Mouse (Mus musculus): Measurements from ENCODE around the gene Vps45. TPM values are rescaled to one million over a fixed set of nuclear protein-coding genes. Genes with fewer than 3 reads are reported as not detected.

Gene Vps45
- total and polyA plus RNA-seq, 2 experiments from 2014 or later: 29.5 to 61.1 TPM

GRCm38 (mm10) chr3:95950763-95951551 is 107.3 kb downstream of the Vps45 start:
- WGBS: 1% methylated on average over 49 of the region's 49 CpGs
- H3K36me3 ChIP-seq (ENCODE audit: insufficient read depth, low read length): 0 out of 2 replicates have a peak, but pooled peaks cover 1% of the 10 kb centered on the region
- no peaks in the 10 kb centered on the region for H3K4me1 ChIP-seq (ENCODE audit: insufficient read depth, low read length)
- H3K9me3 ChIP-seq (ENCODE audit: low read length): no peaks in the 10 kb centered on the region
- DNase-seq (ENCODE audit: low spot score) (peak; percentile 96), ATAC-seq (ENCODE audit: low FRiP score) (peak; percentile 97)
- no peaks in the 10 kb centered on the region for H3K27me3 ChIP-seq (ENCODE audit: insufficient read depth, low read length)
- H3K4me3 ChIP-seq (ENCODE audit: low read depth, low read length): peak overlapping the region; percentile 48
- peak overlapping the region; percentile 97 for H3K27ac ChIP-seq (ENCODE audit: low read depth, low read length)
- TF ChIP-seq CTCF (IDR thresholded peaks at IDR 0.05): no peak
- H3K9ac ChIP-seq (replicated peaks; ENCODE audit: low read length, poor library complexity, severe bottlenecking): peak overlapping the region; percentile 77
- H3K4me2 ChIP-seq (ENCODE audit: low read depth, low read length, poor library complexity, severe bottlenecking): peak overlapping the region; percentile 50

Other genes with a start within 250 kb of the Vps45 start
- gene Rprd2, start 239.6 kb downstream of the Vps45 start, total RNA-seq (2014; rRNA removed): 28.8 and 30.6 TPM in 2 replicates
- gene Rprd2, start 239.6 kb downstream of the Vps45 start, polyA plus RNA-seq (2015; fragmentation: Nextera tagmentation; extraction: Ambion mirVana): 20.1 and 23.6 TPM in 2 replicates
- 9.3 and 11.0 TPM in 2 replicates for gene Prpf3, start 202.6 kb downstream of the Vps45 start, total RNA-seq (2014; rRNA removed)
- 24.0 and 26.9 TPM in 2 replicates for gene Prpf3, start 202.6 kb downstream of the Vps45 start, polyA plus RNA-seq (2015; fragmentation: Nextera tagmentation; extraction: Ambion mirVana)
- 82.9 and 88.3 TPM in 2 replicates for gene Mrps21, start 186.9 kb downstream of the Vps45 start, total RNA-seq (2014; rRNA removed)
- gene Mrps21, start 186.9 kb downstream of the Vps45 start, polyA plus RNA-seq (2015; fragmentation: Nextera tagmentation; extraction: Ambion mirVana): 241 TPM in 2 replicates
- 4.2 and 5.2 TPM in 2 replicates for gene Ciart, start 176.2 kb downstream of the Vps45 start, total RNA-seq (2014; rRNA removed)
- 9.3 and 12.6 TPM in 2 replicates for gene Ciart, start 176.2 kb downstream of the Vps45 start, polyA plus RNA-seq (2015; fragmentation: Nextera tagmentation; extraction: Ambion mirVana)
- 6.5 and 27.7 TPM in 2 replicates for gene BC028528, start 166.5 kb downstream of the Vps45 start, total RNA-seq (2014; rRNA removed)
- gene BC028528, start 166.5 kb downstream of the Vps45 start, polyA plus RNA-seq (2015; fragmentation: Nextera tagmentation; extraction: Ambion mirVana): 14.6 and 18.8 TPM in 2 replicates
- gene Aph1a, start 164.5 kb downstream of the Vps45 start, total RNA-seq (2014; rRNA removed): 67.5 and 71.6 TPM in 2 replicates
- gene Aph1a, start 164.5 kb downstream of the Vps45 start, polyA plus RNA-seq (2015; fragmentation: Nextera tagmentation; extraction: Ambion mirVana): 39.0 and 45.2 TPM in 2 replicates
- 5.1 and 8.0 TPM in 2 replicates for gene Car14, start 153.8 kb downstream of the Vps45 start, total RNA-seq (2014; rRNA removed)
- 6.8 and 7.5 TPM in 2 replicates for gene Car14, start 153.8 kb downstream of the Vps45 start, polyA plus RNA-seq (2015; fragmentation: Nextera tagmentation; extraction: Ambion mirVana)
- gene Anp32e, start 129.2 kb downstream of the Vps45 start, total RNA-seq (2014; rRNA removed): 24.7 and 27.5 TPM in 2 replicates
- gene Anp32e, start 129.2 kb downstream of the Vps45 start, polyA plus RNA-seq (2015; fragmentation: Nextera tagmentation; extraction: Ambion mirVana): 70.9 and 86.9 TPM in 2 replicates
- gene Plekho1, start 62.5 kb downstream of the Vps45 start, total RNA-seq (2014; rRNA removed): 52.5 and 62.7 TPM in 2 replicates
- 37.3 and 41.2 TPM in 2 replicates for gene Plekho1, start 62.5 kb downstream of the Vps45 start, polyA plus RNA-seq (2015; fragmentation: Nextera tagmentation; extraction: Ambion mirVana)
- gene Otud7b, start 46.1 kb upstream of the Vps45 start, total RNA-seq (2014; rRNA removed): 14.3 and 16.3 TPM in 2 replicates
- 5.7 and 7.5 TPM in 2 replicates for gene Otud7b, start 46.1 kb upstream of the Vps45 start, polyA plus RNA-seq (2015; fragmentation: Nextera tagmentation; extraction: Ambion mirVana)
- 15.5 and 22.3 TPM in 2 replicates for gene Mtmr11, start 103.5 kb upstream of the Vps45 start, total RNA-seq (2014; rRNA removed)
- 8.4 and 9.4 TPM in 2 replicates for gene Mtmr11, start 103.5 kb upstream of the Vps45 start, polyA plus RNA-seq (2015; fragmentation: Nextera tagmentation; extraction: Ambion mirVana)
- 70.3 and 79.1 TPM in 2 replicates for gene Sf3b4, start 113.9 kb upstream of the Vps45 start, total RNA-seq (2014; rRNA removed)
- gene Sf3b4, start 113.9 kb upstream of the Vps45 start, polyA plus RNA-seq (2015; fragmentation: Nextera tagmentation; extraction: Ambion mirVana): 156 and 158 TPM in 2 replicates
- gene Sv2a, start 122.7 kb upstream of the Vps45 start, total RNA-seq (2014; rRNA removed): 157 and 160 TPM in 2 replicates
- gene Sv2a, start 122.7 kb upstream of the Vps45 start, polyA plus RNA-seq (2015; fragmentation: Nextera tagmentation; extraction: Ambion mirVana): 167 and 176 TPM in 2 replicates
- 29.5 and 36.8 TPM in 2 replicates for gene Bola1, start 161.2 kb upstream of the Vps45 start, total RNA-seq (2014; rRNA removed)
- 54.6 and 58.1 TPM in 2 replicates for gene Bola1, start 161.2 kb upstream of the Vps45 start, polyA plus RNA-seq (2015; fragmentation: Nextera tagmentation; extraction: Ambion mirVana)
- gene Hist2h2ab, start 161.4 kb upstream of the Vps45 start, total RNA-seq (2014; rRNA removed): 134 and 144 TPM in 2 replicates
- 1.1 TPM in 1 of 2 replicates, not detected in the other for gene Hist2h2ab, start 161.4 kb upstream of the Vps45 start, polyA plus RNA-seq (2015; fragmentation: Nextera tagmentation; extraction: Ambion mirVana)
- gene Hist2h2ac, start 162.4 kb upstream of the Vps45 start, total RNA-seq (2014; rRNA removed): 271 and 554 TPM in 2 replicates
- 1.7 and 1.9 TPM in 2 replicates for gene Hist2h2ac, start 162.4 kb upstream of the Vps45 start, polyA plus RNA-seq (2015; fragmentation: Nextera tagmentation; extraction: Ambion mirVana)
- 8.7 and 12.7 TPM in 2 replicates for gene Hist2h2be, start 162.7 kb upstream of the Vps45 start, total RNA-seq (2014; rRNA removed)
- gene Hist2h2be, start 162.7 kb upstream of the Vps45 start, polyA plus RNA-seq (2015; fragmentation: Nextera tagmentation; extraction: Ambion mirVana): 2.8 and 2.9 TPM in 2 replicates
- gene Hist2h3c2, start 180.7 kb upstream of the Vps45 start, total RNA-seq (2014; rRNA removed): 67.5 and 182 TPM in 2 replicates
- gene Hist2h3c2, start 180.7 kb upstream of the Vps45 start, polyA plus RNA-seq (2015; fragmentation: Nextera tagmentation; extraction: Ambion mirVana): 0.56 and 0.68 TPM in 2 replicates
- 914 and 1,403 TPM in 2 replicates for gene Hist2h2aa2, start 181.8 kb upstream of the Vps45 start, total RNA-seq (2014; rRNA removed)
- 41.9 and 45.6 TPM in 2 replicates for gene Hist2h2aa2, start 181.8 kb upstream of the Vps45 start, polyA plus RNA-seq (2015; fragmentation: Nextera tagmentation; extraction: Ambion mirVana)
- 786 and 1,113 TPM in 2 replicates for gene Hist2h2aa1, start 187.0 kb upstream of the Vps45 start, total RNA-seq (2014; rRNA removed)
- gene Hist2h2aa1, start 187.0 kb upstream of the Vps45 start, polyA plus RNA-seq (2015; fragmentation: Nextera tagmentation; extraction: Ambion mirVana): 18.8 and 19.5 TPM in 2 replicates
- gene Hist2h3c1, start 188.2 kb upstream of the Vps45 start, total RNA-seq (2014; rRNA removed): 2.8 TPM in 1 of 2 replicates, not detected in the other
- 0.11 and 0.32 TPM in 2 replicates for gene Hist2h3c1, start 188.2 kb upstream of the Vps45 start, polyA plus RNA-seq (2015; fragmentation: Nextera tagmentation; extraction: Ambion mirVana)
- gene Hist2h4, start 204.8 kb upstream of the Vps45 start, total RNA-seq (2014; rRNA removed): 109 and 118 TPM in 2 replicates
- gene Hist2h4, start 204.8 kb upstream of the Vps45 start, polyA plus RNA-seq (2015; fragmentation: Nextera tagmentation; extraction: Ambion mirVana): 5.3 and 6.1 TPM in 2 replicates
- gene Hist2h3b, start 210.2 kb upstream of the Vps45 start, total RNA-seq (2014; rRNA removed): 684 and 1,135 TPM in 2 replicates
- 6.2 and 8.3 TPM in 2 replicates for gene Hist2h3b, start 210.2 kb upstream of the Vps45 start, polyA plus RNA-seq (2015; fragmentation: Nextera tagmentation; extraction: Ambion mirVana)
- 162 and 343 TPM in 2 replicates for gene Hist2h2bb, start 211.3 kb upstream of the Vps45 start, total RNA-seq (2014; rRNA removed)
- 1.0 and 1.7 TPM in 2 replicates for gene Hist2h2bb, start 211.3 kb upstream of the Vps45 start, polyA plus RNA-seq (2015; fragmentation: Nextera tagmentation; extraction: Ambion mirVana)
- 0.60 and 1.3 TPM in 2 replicates for gene Fcgr1, start 235.5 kb upstream of the Vps45 start, total RNA-seq (2014; rRNA removed)
- 1.5 TPM in 2 replicates for gene Fcgr1, start 235.5 kb upstream of the Vps45 start, polyA plus RNA-seq (2015; fragmentation: Nextera tagmentation; extraction: Ambion mirVana)